Mouse (Mus musculus) frontal cortex, postnatal 36 days (tissue): ENCODE data around the gene Gcgr.
A peak's percentile ranks its signal among the peaks of the same experiment; 100 is the strongest.
"Not testable (repeated sequence)": the region's sequence is repeated elsewhere in the genome, so short reads cannot be mapped to it uniquely, and the experiment has no call there.

Experiments
- DNase-seq, 2 experiments: peaks; one replicate each; pipeline ENCODE4 v3.0.0; 2022; ENCODE audit warnings: low spot score in 2 of 2

Gene Gcgr

GRCm38 (mm10) chr11:120571754-120572416 lies 41.4 kb downstream of the Gcgr start:
- no peak for DNase-seq

- DNase-seq: no peak
These were observed 41.9 kb downstream of the Gcgr start for GRCm38 (mm10) chr11:120572417-120572751.

- DNase-seq: peak; percentile 100
These were observed 42.5 kb downstream of the Gcgr start, which contains the start of gene P4hb for GRCm38 (mm10) chr11:120572752-120573584. TSS of gene P4hb (minus strand) at chr11:120573253.

DNA sequence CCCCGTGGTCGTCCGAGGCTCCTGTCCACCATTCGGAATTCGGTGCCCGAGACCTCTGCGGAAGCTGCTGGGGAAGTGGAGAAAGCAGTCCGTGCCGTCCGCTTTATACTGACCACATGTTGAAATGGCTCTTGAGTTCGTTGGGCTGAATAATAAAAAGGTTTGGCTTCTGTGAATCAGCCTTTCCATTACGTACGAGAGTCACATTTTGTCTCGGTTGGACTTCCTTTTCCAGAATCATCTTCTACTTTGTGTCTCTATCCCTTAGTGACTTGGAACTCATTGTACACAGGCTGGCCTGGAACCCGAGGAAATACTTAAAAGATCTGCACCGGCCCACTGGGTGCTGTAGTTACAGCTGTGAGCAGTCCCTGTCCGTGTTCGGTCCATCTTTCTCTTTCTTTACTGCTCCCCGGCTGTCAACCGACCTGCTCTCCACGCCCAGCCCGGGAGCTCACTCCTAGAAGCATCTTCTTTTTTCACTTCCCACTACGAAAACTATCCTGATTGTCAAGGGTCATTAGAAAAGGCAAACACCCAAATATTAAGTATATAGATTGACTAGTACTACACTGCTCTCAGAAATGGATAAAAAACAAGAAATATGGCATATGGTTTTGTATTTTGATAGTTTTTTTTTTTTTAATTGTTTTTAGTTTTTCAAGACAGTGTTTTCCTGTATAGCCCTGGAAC lies 43.2 kb downstream of the Gcgr start:
- no peak for DNase-seq

- DNase-seq: no peak
These were observed 43.7 kb downstream of the Gcgr start for GRCm38 (mm10) chr11:120574278-120574600.

GRCm38 (mm10) chr11:120575046-120575445 lies 44.5 kb downstream of the Gcgr start:
- DNase-seq: no peak

GRCm38 (mm10) chr11:120575940-120576339 lies 45.4 kb downstream of the Gcgr start:
- no peak for DNase-seq

GRCm38 (mm10) chr11:120576365-120576981 lies 46.0 kb downstream of the Gcgr start:
- DNase-seq: no peak

GRCm38 (mm10) chr11:120577211-120578023 lies 46.9 kb downstream of the Gcgr start:
- no peak for DNase-seq

- no peak for DNase-seq
These were observed 47.7 kb downstream of the Gcgr start for GRCm38 (mm10) chr11:120578024-120578693.

DNA sequence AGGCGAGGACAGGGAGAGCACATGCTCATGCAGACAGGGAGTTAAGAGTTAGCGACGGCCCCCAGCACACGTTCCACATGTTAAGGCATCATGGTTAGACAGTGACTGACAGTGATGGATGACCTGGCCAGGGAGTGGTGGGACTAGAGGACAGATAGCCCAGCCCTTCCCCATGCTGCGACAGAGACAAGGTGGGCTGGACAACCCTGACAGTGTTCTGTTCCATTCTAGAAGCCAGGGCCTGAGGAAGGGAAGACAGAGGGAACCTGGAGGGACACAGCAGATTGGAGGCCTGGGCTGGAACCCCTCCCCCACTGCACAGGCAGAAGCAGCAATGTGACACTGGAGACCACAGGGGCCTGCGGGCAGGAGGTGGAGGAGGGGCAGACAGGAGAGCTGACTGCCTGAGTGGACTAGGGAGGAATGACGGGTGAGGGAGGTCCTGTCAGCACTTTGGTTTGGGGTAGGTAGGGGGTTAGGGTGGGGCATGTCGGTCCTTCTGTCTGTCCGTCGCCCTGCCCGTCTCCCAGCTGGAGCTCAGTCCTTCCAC lies 48.3 kb downstream of the Gcgr start:
- no peak for DNase-seq

DNA sequence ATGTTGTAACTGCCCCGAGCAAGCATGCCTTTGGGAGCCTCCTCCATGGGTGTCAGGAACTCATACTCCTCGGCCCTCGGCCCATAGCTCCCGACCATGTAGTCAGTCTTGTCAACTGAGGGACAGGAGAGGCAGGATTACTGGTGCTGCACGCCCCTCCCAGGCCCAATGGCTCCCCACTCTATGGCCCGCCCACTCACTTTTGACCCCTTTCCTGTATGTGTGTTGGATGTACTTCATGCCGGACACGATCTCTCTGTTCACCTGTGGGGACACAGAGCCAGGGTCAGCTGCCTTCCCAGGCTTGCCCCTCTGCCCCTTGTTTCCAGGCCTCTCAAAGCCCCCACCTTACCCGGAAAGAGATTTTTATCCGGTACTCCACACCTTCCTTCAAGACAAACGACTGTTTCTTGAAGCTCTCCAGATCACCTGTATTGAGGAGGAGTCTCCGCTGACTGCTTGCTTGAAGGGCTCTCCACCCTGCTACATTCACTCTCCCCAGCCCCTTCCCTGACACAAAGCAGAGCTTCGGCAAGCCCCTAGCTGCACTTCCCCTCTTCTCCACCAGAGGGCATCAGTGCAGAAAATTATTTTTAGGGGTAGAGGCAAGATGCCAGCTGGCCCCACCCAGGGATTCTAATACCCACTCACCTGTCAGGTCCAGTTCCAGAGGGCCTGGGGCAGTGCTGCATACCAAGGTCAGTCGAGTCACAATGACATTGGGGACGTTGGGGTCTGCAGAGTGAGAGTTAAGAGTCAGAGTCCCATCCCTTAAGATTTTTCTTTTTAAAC lies 49.0 kb downstream of the Gcgr start:
- peak; percentile 75 for DNase-seq

DNA sequence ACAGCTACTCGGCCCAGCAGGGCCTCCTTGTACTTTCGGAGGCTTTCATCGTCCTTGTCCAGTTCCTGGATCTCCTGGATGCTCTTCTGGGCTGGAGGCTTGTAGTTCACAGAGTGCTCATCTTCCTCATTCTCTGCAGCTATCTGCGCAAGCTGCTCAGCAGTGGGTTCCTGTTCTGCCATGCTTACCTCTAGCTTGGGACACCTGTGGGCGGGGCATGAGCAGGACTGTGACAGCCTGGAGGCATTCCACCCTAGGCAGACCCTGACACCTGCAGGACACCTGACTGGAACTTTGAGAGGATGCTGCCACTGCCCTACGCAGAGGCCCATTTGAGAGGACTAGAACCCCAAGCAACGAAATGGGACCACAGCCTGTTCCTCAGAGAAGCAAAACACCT lies 49.7 kb downstream of the Gcgr start:
- no peak for DNase-seq

DNA sequence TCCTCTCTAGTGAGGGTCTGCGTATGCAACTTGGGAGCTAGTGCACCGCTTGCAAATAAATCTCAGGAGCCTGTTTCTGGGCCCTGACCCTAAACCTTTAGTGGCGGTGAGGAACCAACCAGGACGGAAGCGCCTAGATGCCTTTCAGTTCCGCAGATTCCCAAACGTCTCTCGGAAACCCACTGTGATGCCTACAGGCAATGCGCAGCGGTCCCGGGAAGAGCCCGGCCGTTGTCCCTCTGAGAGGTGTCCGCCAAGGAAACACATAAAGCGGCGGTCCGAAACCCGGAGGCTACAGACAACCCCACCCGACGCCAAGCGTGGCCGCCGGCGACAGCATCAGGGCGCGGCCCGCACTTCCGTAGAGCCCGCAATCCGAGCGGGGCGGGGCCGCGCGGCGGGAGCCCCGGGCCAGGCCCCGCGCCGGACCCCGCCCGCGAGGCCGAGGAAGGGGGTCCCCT lies 50.4 kb downstream of the Gcgr start:
- DNase-seq: no peak

DNA sequence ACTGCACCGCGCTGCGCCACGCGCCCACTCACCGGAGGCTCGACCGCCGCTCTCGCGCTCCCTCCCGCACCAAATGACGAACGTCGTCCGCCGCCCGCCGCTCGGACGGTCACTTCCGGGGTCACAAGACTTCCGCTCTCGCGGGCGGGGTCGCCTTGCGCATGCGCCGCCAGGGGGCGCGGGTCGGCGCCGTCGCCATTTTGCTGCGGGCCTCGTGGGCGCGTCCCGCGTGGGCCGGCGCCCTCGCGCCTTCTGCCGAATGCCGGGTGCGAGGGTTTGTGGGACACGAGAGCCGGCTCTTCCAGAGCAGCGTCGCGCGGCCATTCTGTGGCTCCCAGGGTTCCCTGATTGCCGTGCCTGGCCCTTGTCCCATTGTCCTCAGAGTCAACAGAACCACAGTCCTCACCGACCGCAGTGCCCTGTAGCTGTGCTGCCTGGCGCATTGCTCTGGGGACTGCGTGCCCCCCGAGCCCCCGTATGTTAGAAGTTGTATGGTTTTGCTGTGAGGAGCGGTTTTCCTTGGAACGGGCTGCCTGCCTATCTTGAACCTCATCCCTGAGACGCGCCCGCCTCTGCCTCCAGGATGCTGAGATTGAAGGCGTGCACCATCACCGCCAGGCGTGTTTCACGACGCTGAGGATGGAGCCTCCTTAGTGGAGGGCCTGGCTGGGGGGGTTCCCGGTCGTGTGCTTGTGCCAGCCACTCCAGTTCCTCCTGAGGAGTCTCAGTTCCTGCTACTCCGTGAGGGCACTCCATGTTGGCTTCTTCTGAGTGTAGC lies 51.2 kb downstream of the Gcgr start, which contains the start of gene Arhgdia:
Arhgdia (minus strand) TSS at position 135 of the 778 bp plus-strand sequence.
- DNase-seq: peak; percentile 90 to 92

GRCm38 (mm10) chr11:120582268-120582981 lies 51.9 kb downstream of the Gcgr start:
- DNase-seq: no peak

DNA sequence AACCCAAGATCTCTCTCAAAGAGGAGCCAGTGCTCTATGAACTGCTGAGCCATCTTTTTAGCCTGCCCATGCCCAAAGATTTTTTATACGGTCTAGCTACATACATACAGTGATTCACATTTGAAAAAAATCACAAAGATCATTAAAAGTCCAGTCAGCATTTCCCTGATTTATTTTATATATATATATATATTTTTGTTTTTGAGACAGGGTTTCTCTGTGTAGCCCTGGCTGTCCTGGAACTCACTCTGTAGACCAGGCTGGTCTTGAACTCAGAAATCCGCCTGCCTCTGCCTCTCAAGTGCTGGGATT lies 52.4 kb downstream of the Gcgr start:
- DNase-seq: not testable (repeated sequence)

DNA sequence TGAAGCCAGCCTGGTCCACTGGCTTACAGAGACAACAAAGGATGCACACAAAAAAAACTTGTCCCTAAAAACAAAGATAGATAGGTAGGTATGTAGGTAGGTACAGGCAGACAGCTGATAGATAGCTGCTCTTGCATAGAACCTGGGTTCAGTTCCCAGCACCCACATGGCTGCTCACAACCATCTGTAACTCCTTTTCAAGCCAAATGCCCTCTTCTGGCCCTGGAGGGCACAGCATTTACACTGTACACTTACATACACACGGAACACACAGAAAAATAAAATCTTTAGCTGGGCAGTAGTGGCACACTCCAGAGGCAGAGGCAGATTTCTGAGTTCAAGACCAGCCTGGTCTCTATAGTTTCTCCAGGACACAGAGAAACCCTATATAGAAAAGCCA lies 53.4 kb downstream of the Gcgr start:
- no peak for DNase-seq
